Mouse (Mus musculus): Measurements from ENCODE around the gene Fxyd3. TPM values are rescaled to one million over a fixed set of nuclear protein-coding genes. Genes with fewer than 3 reads are reported as not detected.

Gene Fxyd3
- polyA plus RNA-seq, 1 experiment from 2014 or later: not detected

DNA sequence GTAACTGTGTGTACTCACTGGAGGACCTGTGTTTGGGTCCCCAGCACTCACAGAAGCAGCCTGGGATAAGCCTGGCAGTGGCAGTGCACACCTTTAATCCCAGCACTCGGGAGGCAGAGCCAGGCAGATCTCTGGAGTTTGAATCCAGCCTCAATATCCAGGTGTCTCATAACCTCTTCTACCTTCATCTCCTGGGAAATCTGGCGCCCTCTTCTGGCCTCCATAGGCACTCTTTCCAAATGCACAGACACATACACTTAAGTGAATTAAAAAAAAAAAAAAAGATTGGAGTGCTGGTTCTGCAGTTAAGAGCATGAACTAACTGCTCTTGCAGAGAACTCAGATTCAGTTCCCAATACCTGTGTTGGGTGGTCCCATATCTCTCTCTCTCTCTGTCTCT is 45.8 kb downstream of the Fxyd3 start:
- WGBS: 74% methylated on average over 2 of the region's 2 CpGs
- H3K9ac ChIP-seq (replicated peaks; ENCODE audit: low read length): no peak overlapping the region
- no peak for DNase-seq
- H3K4me2 ChIP-seq (ENCODE audit: low read length): no peak overlapping the region
- H3K36me3 ChIP-seq (ENCODE audit: control insufficient read depth, insufficient read depth, low read length): no peaks in the 10 kb centered on the region
- no peaks in the 10 kb centered on the region for H3K4me1 ChIP-seq (ENCODE audit: control insufficient read depth, insufficient read depth, low read length)
- H3K27ac ChIP-seq (replicated peaks; ENCODE audit: low read depth, low read length): no peak overlapping the region
- H3K27me3 ChIP-seq (ENCODE audit: control insufficient read depth, insufficient read depth, low read length): no peaks in the 10 kb centered on the region
- no peak for ATAC-seq (ENCODE audit: low FRiP score, low TSS enrichment)
- no peak overlapping the region for H3K4me3 ChIP-seq (replicated peaks; ENCODE audit: low read depth, low read length)
- no peaks in the 10 kb centered on the region for H3K9me3 ChIP-seq (ENCODE audit: control insufficient read depth, low read length)

DNA sequence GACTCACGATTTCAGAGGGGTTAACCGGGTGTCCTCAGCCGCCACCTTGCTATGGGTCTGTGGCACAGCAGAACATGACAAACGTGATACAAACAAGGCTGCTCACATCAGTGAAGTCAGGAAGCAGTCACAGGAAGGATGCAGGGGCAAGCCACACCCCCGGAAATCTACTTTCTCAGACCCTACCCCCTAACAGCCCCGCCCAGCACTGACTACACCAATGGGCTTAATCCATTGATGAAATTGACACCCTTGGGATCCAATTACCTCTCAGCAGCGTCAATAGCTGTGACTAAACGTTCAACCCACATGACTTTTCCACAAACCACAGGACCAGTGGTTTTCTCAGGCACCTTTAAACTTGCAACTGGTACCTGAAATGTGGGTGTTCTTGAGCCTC is 47.9 kb downstream of the Fxyd3 start:
- ATAC-seq (ENCODE audit: low FRiP score, low TSS enrichment) (no peak), DNase-seq (no peak)
- H3K27me3 ChIP-seq (ENCODE audit: control insufficient read depth, insufficient read depth, low read length): no peaks in the 10 kb centered on the region
- WGBS: 78% methylated on average over 8 of the region's 8 CpGs
- H3K9ac ChIP-seq (replicated peaks; ENCODE audit: low read length): no peak overlapping the region
- no peak overlapping the region for H3K4me3 ChIP-seq (replicated peaks; ENCODE audit: low read depth, low read length)
- H3K27ac ChIP-seq (replicated peaks; ENCODE audit: low read depth, low read length): no peak overlapping the region
- no peaks in the 10 kb centered on the region for H3K36me3 ChIP-seq (ENCODE audit: control insufficient read depth, insufficient read depth, low read length)
- no peaks in the 10 kb centered on the region for H3K9me3 ChIP-seq (ENCODE audit: control insufficient read depth, low read length)
- H3K4me1 ChIP-seq (ENCODE audit: control insufficient read depth, insufficient read depth, low read length): no peaks in the 10 kb centered on the region
- no peak overlapping the region for H3K4me2 ChIP-seq (ENCODE audit: low read length)

Small RNA genes lying within 50 kb of the gene (microRNA-seq; reads per million reads assigned to microRNA genes)
- not detected for gene Mir7050

Other genes starting within 250 kb of the Fxyd3 start
- gene Ffar3, start 220.5 kb downstream of the Fxyd3 start, polyA plus RNA-seq (2014; fragmentation: Nextera tagmentation; extraction: Ambion mirVana): not detected in 2 replicates
- not detected in 2 replicates for gene Ffar1, start 215.1 kb downstream of the Fxyd3 start, polyA plus RNA-seq (2014; fragmentation: Nextera tagmentation; extraction: Ambion mirVana)
- not detected in 2 replicates for gene Cd22, start 196.4 kb downstream of the Fxyd3 start, polyA plus RNA-seq (2014; fragmentation: Nextera tagmentation; extraction: Ambion mirVana)
- gene Mag, start 161.8 kb downstream of the Fxyd3 start, polyA plus RNA-seq (2014; fragmentation: Nextera tagmentation; extraction: Ambion mirVana): 1.8 and 2.8 TPM in 2 replicates
- not detected in 2 replicates for gene Hamp2, start 152.0 kb downstream of the Fxyd3 start, polyA plus RNA-seq (2014; fragmentation: Nextera tagmentation; extraction: Ambion mirVana)
- not detected in 2 replicates for gene Hamp, start 132.7 kb downstream of the Fxyd3 start, polyA plus RNA-seq (2014; fragmentation: Nextera tagmentation; extraction: Ambion mirVana)
- gene Usf2, start 119.9 kb downstream of the Fxyd3 start, polyA plus RNA-seq (2014; fragmentation: Nextera tagmentation; extraction: Ambion mirVana): 26.2 and 30.4 TPM in 2 replicates
- 9.9 and 15.6 TPM in 2 replicates for gene Lsr, start 103.2 kb downstream of the Fxyd3 start, polyA plus RNA-seq (2014; fragmentation: Nextera tagmentation; extraction: Ambion mirVana)
- 0.36 and 0.37 TPM in 2 replicates for gene Fam187b, start 102.9 kb downstream of the Fxyd3 start, polyA plus RNA-seq (2014; fragmentation: Nextera tagmentation; extraction: Ambion mirVana)
- 7.9 and 10.8 TPM in 2 replicates for gene Fxyd5, start 34.2 kb downstream of the Fxyd3 start, polyA plus RNA-seq (2014; fragmentation: Nextera tagmentation; extraction: Ambion mirVana)
- 99.9 and 159 TPM in 2 replicates for gene Fxyd7, start 25.2 kb downstream of the Fxyd3 start, polyA plus RNA-seq (2014; fragmentation: Nextera tagmentation; extraction: Ambion mirVana)
- 2.8 and 9.0 TPM in 2 replicates for gene Fxyd1, start 19.5 kb downstream of the Fxyd3 start, polyA plus RNA-seq (2014; fragmentation: Nextera tagmentation; extraction: Ambion mirVana)
- 0.16 and 0.17 TPM in 2 replicates for gene Lgi4, start 17.4 kb downstream of the Fxyd3 start, polyA plus RNA-seq (2014; fragmentation: Nextera tagmentation; extraction: Ambion mirVana)
- gene Hpn, start 38.6 kb upstream of the Fxyd3 start, polyA plus RNA-seq (2014; fragmentation: Nextera tagmentation; extraction: Ambion mirVana): 0.26 TPM in 1 of 2 replicates, not detected in the other
- 5.6 TPM in 2 replicates for gene Scn1b, start 50.3 kb upstream of the Fxyd3 start, polyA plus RNA-seq (2014; fragmentation: Nextera tagmentation; extraction: Ambion mirVana)
- 205 and 232 TPM in 2 replicates for gene Gramd1a, start 79.2 kb upstream of the Fxyd3 start, polyA plus RNA-seq (2014; fragmentation: Nextera tagmentation; extraction: Ambion mirVana)
- gene Scgb2b2, start 213.8 kb upstream of the Fxyd3 start, polyA plus RNA-seq (2014; fragmentation: Nextera tagmentation; extraction: Ambion mirVana): not detected in 2 replicates
- gene Scgb1b2, start 215.1 kb upstream of the Fxyd3 start, polyA plus RNA-seq (2014; fragmentation: Nextera tagmentation; extraction: Ambion mirVana): not detected in 2 replicates